Mouse (Mus musculus) lung, postnatal 0 days (tissue): ENCODE measurements at regions not wholly inside any gene's neighbourhood (a gene's known extent, or its start where the extent isn't known, plus 50 kb on each side); places are given as distances from the start of the nearest gene placed in this dataset.

Experiments
- CTCF ChIP-seq: IDR thresholded peaks from 2 replicates; pipeline ENCODE4 v1.5.1; 2016; ENCODE audit warnings: antibody characterized with exemption, mild to moderate bottlenecking
- EP300 ChIP-seq: IDR thresholded peaks from 2 replicates; pipeline ENCODE4 v1.6.1; 2016; ENCODE audit warnings: antibody characterized with exemption, mild to moderate bottlenecking, control low read depth

GRCm38 (mm10) chr7:113655336-113655735 is 110.5 kb upstream of the Spon1 start:
- TF ChIP-seq CTCF = no peak
- TF ChIP-seq EP300 = no peak
